In the genomic region with DNA sequence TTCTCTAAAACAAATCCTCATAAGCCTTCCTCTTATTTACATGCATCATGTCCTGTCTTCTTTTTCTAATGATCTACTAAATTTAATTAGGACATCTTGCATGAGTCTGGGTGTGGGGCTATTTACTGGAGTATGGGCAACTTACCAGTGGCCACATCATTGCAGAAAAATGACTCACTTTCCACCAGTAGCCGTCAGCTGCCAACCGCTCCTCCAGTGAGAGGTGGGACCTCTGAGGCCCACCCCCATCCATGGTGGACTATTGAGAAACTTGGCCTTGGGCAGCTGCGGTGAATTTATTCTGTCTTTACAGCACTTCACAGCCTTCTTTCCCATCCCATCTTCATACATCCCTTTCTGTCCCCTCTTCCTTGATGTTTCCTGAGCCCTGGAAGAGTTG, we compare ENCODE assay signal across 18 mouse cellular contexts. TPM values are rescaled to one million over a fixed set of nuclear protein-coding genes. Genes with fewer than 3 reads are reported as not detected.
"Had no signal": no experiment of that assay in that cellular context is flagged by ENCODE, and none has a peak within 500 bp of the region (broad histone marks: within the 10 kb centered on the region; RNA-seq: fewer than 3 reads in every experiment).

No protein-coding gene starts in this region.

- H3K9ac ChIP-seq: limb, embryonic 12.5 days; liver, embryonic 13.5 days; midbrain, embryonic 12.5 days; neural tube, embryonic 15.5 days had no signal

- H3K4me1 ChIP-seq: liver, embryonic 13.5 days; midbrain, embryonic 12.5 days; neural tube, embryonic 15.5 days had no signal

- H3K27me3 ChIP-seq: limb, embryonic 12.5 days; liver, embryonic 13.5 days; midbrain, embryonic 12.5 days; neural tube, embryonic 15.5 days had no signal

- H3K36me3 ChIP-seq: limb, embryonic 12.5 days; liver, embryonic 13.5 days; midbrain, embryonic 12.5 days; neural tube, embryonic 15.5 days had no signal

- H3K9me3 ChIP-seq: limb, embryonic 12.5 days; liver, embryonic 13.5 days; megakaryocyte, embryonic 14.5 days; midbrain, embryonic 12.5 days; neural tube, embryonic 15.5 days had no signal

- H3K27ac ChIP-seq: kidney, postnatal 0 days; limb, embryonic 12.5 days; liver, embryonic 13.5 days; macrophage; midbrain, embryonic 12.5 days; neural tube, embryonic 15.5 days had no signal

- H3K4me3 ChIP-seq: limb, embryonic 12.5 days; liver, embryonic 13.5 days; megakaryocyte, embryonic 14.5 days; midbrain, embryonic 12.5 days; myocyte; neural tube, embryonic 15.5 days had no signal

- DNase-seq: kidney, adult 9 months; kidney, postnatal 36 days; layer of hippocampus, adult 9-11 months; liver; liver, embryonic 13.5 days; lung, adult 18-20 months; right cerebral cortex, adult 18-20 months; right cerebral cortex, postnatal 25 days; spleen, adult 18-20 months; thymus, adult 18-20 months; thymus, postnatal 25 days had no signal

- H3K4me2 ChIP-seq: limb, embryonic 12.5 days; liver, embryonic 13.5 days; midbrain, embryonic 12.5 days; neural tube, embryonic 15.5 days had no signal

RNA-seq across cellular contexts. Expression of a gene that starts 35.9 kb away (rescaled TPM):
- polyA plus RNA-seq: macrophage had no signal
